Comparison of ENCODE assay signal across 10 mouse cellular contexts in the genomic region with DNA sequence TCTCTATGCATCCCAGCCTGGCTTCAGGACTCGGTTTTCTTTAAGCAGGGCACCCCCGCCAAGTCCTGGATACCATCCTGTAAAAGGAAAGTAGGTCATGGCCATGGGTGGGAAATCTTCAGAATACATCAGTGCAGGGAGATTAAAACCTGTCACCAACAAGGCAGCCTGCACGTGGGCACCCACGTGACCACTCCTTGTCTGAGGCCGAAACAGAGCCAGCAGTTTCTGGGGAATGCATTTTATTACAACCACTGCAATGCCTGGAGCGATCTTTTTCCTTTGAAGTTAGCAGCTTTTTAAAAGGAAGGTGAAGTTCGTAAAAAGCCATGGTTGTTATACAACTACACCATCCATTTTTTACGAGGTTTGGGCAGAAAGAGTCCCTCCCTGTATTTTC.
DNase-seq lines count a peak whose midpoint lies in the region; ATAC-seq lines count a peak whose summit lies in the region.
"Had no signal": no experiment of that assay in that cellular context is flagged by ENCODE, and none has a peak within 500 bp of the region (broad histone marks: within the 10 kb centered on the region; RNA-seq: fewer than 3 reads in every experiment).

No protein-coding gene starts in this region.

- intact Hi-C loops in left cerebral cortex, postnatal 4 days (cut with DNase I), result no loop called here

- WGBS in forebrain, embryonic 14.5 days, result 87% methylated on average over 8 of the region's 8 CpGs

- no peak overlapping the region for H3K4me2 ChIP-seq in forebrain, embryonic 14.5 days (ENCODE audit: low read length)
- H3K4me2 ChIP-seq: heart, embryonic 12.5 days; limb, embryonic 15.5 days had no signal

- H3K27ac ChIP-seq in forebrain, embryonic 14.5 days (ENCODE audit: low read depth, low read length), result no peak overlapping the region
- H3K27ac ChIP-seq: forebrain, embryonic 10.5 days; limb, embryonic 15.5 days had no signal

- DNase-seq in left cerebral cortex, adult 11 months (ENCODE audit: low spot score), result peak; percentile 36
- no peak for DNase-seq in left cerebral cortex, postnatal 4 days
- DNase-seq in brain, adult 2 months (ENCODE audit: low read depth, low spot score), result peak; percentile 75
- DNase-seq in frontal cortex, postnatal 25 days (ENCODE audit: low spot score in 2 of 2), result peak; percentile 30 to 31
- DNase-seq in right cerebral cortex, postnatal 10 days (ENCODE audit: low spot score in 2 of 2), result peak; percentile 54 to 67
- DNase-seq in forebrain, embryonic 14.5 days (ENCODE audit: low spot score), result no peak
- no peak for DNase-seq in gastrocnemius, postnatal 25 days

- H3K4me3 ChIP-seq in forebrain, embryonic 14.5 days (ENCODE audit: low read depth, low read length), result no peak overlapping the region
- H3K4me3 ChIP-seq: forebrain, embryonic 10.5 days; heart, embryonic 12.5 days; limb, embryonic 15.5 days had no signal

- no peaks in the 10 kb centered on the region for H3K9me3 ChIP-seq in forebrain, embryonic 14.5 days (replicated peaks; ENCODE audit: control insufficient read depth, low read length)
- H3K9me3 ChIP-seq: forebrain, embryonic 10.5 days; heart, embryonic 12.5 days; limb, embryonic 15.5 days had no signal

- H3K9ac ChIP-seq in forebrain, embryonic 14.5 days (ENCODE audit: low read length), result no peak overlapping the region
- H3K9ac ChIP-seq: heart, embryonic 12.5 days; limb, embryonic 15.5 days had no signal

- H3K27me3 ChIP-seq in forebrain, embryonic 14.5 days (replicated peaks; ENCODE audit: control insufficient read depth, insufficient read depth, low read length), result no peaks in the 10 kb centered on the region
- H3K27me3 ChIP-seq: heart, embryonic 12.5 days; limb, embryonic 15.5 days had no signal

- no peaks in the 10 kb centered on the region for H3K4me1 ChIP-seq in forebrain, embryonic 14.5 days (ENCODE audit: control insufficient read depth, insufficient read depth, low read length)
- H3K4me1 ChIP-seq: forebrain, embryonic 10.5 days; limb, embryonic 15.5 days had no signal

- H3K36me3 ChIP-seq in forebrain, embryonic 14.5 days (ENCODE audit: control insufficient read depth, insufficient read depth, low read length), result no peaks in the 10 kb centered on the region
- H3K36me3 ChIP-seq: forebrain, embryonic 10.5 days; heart, embryonic 12.5 days; limb, embryonic 15.5 days had no signal

- no peak for ATAC-seq in forebrain, embryonic 14.5 days

Comparison
In these comparisons a context has a peak if more than half of its experiments do, and no peak if none do; other contexts are left out.
1. DNase-seq: peak in left cerebral cortex, adult 11 months (single experiment), brain, adult 2 months (single experiment), frontal cortex, postnatal 25 days (2 of 2) and right cerebral cortex, postnatal 10 days (2 of 2); none in left cerebral cortex, postnatal 4 days (single experiment), forebrain, embryonic 14.5 days (single experiment) and gastrocnemius, postnatal 25 days (single experiment).